Mouse (Mus musculus) neural tube, embryonic 10.5 days (tissue): ENCODE results near the gene Zfyve27.

Experiments used
- DNase-seq: peaks from one replicate; pipeline ENCODE4 v3.0.0-alpha.2; 2017; ENCODE audit warnings: low spot score; ENCODE audit errors: extremely low spot score

Gene Zfyve27

DNA sequence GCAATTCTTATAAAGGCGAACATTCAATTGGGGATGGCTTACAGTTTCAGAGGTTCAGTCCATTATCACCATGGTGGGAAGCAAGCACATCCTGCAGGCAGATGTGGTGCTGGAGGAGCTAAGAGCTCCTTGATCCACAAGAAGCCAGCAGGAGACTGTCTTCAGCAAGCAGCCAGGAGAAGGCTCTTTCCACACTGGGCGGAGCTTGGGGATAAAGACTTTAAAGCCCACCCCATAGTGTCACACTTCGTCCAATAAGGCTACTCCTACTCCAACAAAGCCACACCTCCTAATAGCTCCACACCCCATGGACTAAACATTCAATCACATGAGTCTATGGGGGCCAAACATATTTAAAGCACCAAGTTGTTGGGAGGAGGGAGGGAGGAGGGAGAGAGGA is 21.8 kb upstream of the Zfyve27 start:
- DNase-seq: no peak

GRCm38 (mm10) chr19:42142757-42143156 is 21.0 kb upstream of the Zfyve27 start:
- DNase-seq: no peak

DNA sequence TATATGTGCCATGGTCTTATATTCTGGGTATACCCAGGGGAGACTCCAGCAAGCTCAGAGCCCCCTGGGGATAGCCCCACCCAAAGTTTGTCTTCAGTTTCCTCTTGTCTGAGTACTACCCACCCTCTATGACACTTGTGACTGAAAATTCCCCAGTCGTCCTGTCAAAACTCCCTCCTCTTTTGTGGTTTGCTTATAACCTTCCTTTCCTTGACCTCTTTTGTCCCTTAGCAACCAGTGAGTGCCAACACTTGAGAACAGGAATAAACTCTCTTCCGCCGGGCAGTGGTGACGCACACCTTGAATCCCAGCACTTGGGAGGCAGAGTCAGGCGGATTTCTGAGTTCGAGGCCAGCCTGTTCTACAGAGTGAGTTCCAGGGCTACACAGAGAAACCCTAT is 19.7 kb upstream of the Zfyve27 start:
- DNase-seq: no peak

GRCm38 (mm10) chr19:42144541-42145167 is 19.1 kb upstream of the Zfyve27 start:
- peak; percentile 83 for DNase-seq

- DNase-seq: no peak
Observed at GRCm38 (mm10) chr19:42145210-42145609, 18.5 kb upstream of the Zfyve27 start.

DNA sequence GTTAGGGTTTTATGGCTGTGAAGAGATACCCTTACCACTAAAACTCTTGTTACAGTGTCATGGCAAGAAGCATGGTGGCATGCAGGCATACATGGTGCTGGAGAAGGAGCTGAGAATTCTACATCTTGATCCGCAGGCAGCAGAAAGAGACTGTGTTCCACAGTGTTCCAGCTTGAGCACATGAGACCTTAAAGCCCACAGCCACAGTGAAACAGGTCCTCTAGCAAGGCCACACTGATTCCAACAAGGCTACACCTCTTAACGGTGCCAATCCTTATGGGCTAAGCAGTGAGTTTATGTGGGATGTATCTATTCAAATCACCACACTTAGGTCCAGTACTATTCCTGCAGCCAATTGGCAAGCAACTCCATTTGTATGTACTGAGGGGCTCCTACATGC is 18.0 kb upstream of the Zfyve27 start:
- DNase-seq: no peak

GRCm38 (mm10) chr19:42146276-42147010 is 17.3 kb upstream of the Zfyve27 start:
- DNase-seq: no peak

GRCm38 (mm10) chr19:42147170-42147768 is 16.5 kb upstream of the Zfyve27 start, which contains the start of gene Marveld1:
Marveld1 (plus strand) TSS chr19:42147400.
- peak; percentile 65 for DNase-seq

- peak; percentile 77 for DNase-seq
Observed at GRCm38 (mm10) chr19:42147769-42148568, 15.8 kb upstream of the Zfyve27 start.

GRCm38 (mm10) chr19:42148569-42148860 is 15.2 kb upstream of the Zfyve27 start:
- no peak for DNase-seq

DNA sequence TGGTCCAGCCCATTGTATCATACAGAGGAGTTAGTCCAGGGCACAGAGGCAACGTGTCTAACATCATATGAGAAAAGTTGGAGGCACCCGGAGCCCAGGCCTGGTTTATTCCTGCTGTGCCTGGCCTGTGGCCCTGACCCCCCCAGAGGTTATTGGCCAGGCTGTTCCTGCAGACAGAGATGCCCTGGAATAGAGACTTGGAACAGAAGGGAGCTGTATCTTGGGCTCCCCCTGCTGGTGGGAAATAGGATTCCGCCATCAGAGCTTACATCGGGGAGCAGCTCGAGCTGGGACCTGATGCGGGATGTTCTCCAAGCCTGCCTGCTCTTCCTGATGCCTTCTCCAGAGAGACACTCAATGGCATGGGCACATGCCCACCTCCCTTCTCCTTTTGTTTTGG is 11.8 kb upstream of the Zfyve27 start:
- DNase-seq: peak; percentile 85

- no peak for DNase-seq
Observed at GRCm38 (mm10) chr19:42157493-42158237, 6.1 kb upstream of the Zfyve27 start.

DNA sequence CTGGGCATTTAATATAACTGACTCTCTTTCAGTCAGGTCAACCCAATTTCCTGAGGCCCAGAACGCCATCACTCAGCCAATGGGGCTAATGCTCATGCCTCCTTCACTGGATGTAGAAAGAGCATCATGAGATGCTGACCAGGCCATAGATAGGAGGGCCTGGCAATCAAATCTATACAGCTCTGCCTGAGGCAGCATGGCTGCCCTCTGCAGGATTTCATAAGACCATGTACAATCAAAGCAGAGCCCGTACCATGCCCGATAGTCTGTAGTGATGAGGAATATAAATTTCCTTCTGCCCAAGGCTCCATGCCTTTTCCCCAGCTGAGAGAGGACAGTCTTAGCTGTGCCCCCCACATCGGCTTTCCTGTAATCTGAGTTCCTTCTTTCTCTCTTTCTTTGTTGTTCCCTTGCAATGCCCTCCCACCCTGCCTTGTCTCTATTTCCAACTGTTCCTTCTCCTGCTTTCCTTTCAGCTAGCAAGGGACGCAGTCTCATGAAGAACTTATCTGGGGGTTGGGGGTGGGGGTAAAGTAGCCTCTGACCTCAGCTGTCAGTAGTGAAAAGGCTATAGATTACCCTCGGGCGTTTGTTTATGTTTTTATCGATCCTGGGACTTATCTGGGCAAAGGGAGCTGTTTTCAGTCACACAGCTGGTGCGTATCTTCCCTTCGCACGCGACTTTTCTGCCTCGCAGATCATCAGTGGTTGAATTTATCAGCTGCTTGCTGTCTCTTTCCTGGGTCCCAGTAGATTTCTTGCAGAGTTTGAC is 5.3 kb upstream of the Zfyve27 start:
- no peak for DNase-seq

- no peak for DNase-seq
Observed at GRCm38 (mm10) chr19:42164188-42164587, 437 bp downstream of the Zfyve27 start.

GRCm38 (mm10) chr19:42166130-42166529 is 2.4 kb downstream of the Zfyve27 start:
- peak; percentile 87 for DNase-seq

DNA sequence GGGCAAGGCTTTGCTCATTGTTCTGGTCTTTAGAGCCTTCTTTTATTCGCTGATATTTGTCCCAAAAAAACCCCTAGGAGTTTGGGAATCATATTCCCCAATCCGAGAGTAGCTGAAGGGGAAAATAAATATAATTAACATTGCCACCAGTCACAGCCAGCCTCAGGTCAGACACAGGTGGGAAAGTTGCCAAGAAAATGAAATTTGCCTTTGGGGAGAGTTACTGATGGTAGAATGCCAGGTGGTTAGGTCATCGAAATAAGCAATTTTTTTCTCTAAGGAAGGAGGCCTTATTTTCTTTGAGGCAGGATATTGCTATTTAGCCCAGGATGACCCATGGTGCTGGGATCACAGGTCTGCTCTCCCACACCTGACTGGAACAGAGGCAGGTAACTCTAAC is 3.0 kb downstream of the Zfyve27 start:
- no peak for DNase-seq

GRCm38 (mm10) chr19:42167489-42167888 is 3.7 kb downstream of the Zfyve27 start:
- DNase-seq: no peak

- no peak for DNase-seq
Observed at GRCm38 (mm10) chr19:42169322-42169975, 5.7 kb downstream of the Zfyve27 start.

DNA sequence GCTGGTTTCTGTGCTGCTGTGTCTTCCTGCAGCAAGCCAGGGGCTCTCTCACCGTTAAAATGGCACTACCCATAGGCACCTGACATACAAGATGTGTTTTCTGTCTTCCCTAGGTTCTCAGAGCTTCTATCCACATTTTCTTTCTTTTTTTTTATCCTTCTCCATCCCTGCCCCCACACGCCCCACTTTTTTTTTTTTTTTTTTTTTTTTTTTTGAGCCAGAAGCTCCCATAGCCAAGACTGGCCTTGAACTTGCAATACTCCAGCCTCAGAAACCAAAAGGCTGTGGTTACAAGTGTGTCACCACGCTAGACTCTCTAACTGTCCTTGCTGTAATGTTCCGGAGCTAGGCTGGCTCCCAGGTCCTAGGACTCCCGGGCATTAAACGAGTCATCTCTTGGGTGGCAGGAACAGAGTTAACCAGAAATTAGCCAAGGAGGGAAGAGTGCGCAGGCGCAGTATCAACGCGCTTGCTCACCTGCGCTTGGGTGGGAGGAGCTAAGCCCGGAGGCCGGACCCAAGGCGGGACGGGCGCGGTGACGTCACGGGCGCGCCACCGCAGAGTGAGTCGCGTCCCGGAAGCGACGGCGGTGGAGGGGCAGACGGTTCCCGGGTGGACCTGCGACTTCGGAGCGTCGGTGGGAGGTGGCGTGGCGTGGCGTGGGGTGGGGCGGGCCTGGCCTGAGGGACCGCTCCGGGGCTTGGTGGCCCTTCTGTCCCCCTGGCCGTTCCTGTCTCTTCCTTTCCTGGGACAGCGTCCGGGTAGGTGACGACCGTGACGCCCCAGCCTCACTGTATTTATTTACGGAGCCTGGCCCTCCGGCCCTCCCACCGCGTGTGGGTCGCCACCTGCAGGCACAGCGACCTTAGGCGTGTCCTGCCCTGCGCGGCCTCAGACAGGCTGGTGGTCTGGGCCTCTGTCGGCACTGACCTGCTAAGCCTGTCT is 6.5 kb downstream of the Zfyve27 start:
- DNase-seq: peak; percentile 88
